Mouse (Mus musculus) spleen, adult 2 months (tissue): Measurements from ENCODE around the gene Pck2.
A peak's percentile ranks its signal among the peaks of the same experiment; 100 is the strongest.

Source experiments
- CTCF ChIP-seq: fragments of 200-500 bp; IDR thresholded peaks from 2 replicates; pipeline ENCODE4 v1.5.1; 2011; ENCODE audit warnings: mild to moderate bottlenecking, inconsistent platforms; ENCODE audit not compliant: insufficient read depth, insufficient read length, insufficient replicate concordance; ENCODE audit errors: extremely low read depth
- POLR2A ChIP-seq: fragments of 200-500 bp; IDR thresholded peaks from 2 replicates; pipeline ENCODE4 v1.6.1; 2011; ENCODE audit warnings: low read depth, low read length, inconsistent platforms

GRCm38 (mm10) chr14:55527940-55528339 lies 12.1 kb upstream of the Pck2 start:
- peak; percentile 12; the same call in 1 of the 2 replicates for TF ChIP-seq CTCF
- no peak for TF ChIP-seq POLR2A
